Mouse (Mus musculus): ENCODE measurements around the gene Atp1a1. TPM values are rescaled to one million over a fixed set of nuclear protein-coding genes. Genes with fewer than 3 reads are reported as not detected.
A peak's percentile ranks its signal among the peaks of the same experiment; 100 is the strongest.

Gene Atp1a1
- polyA plus RNA-seq, 1 experiment from 2014 or later: 434 TPM

- no peak overlapping the region for H3K4me3 ChIP-seq (ENCODE audit: low read depth, low read length)
- H3K27ac ChIP-seq (ENCODE audit: low read depth, low read length): no peak overlapping the region
- no peaks in the 10 kb centered on the region for H3K27me3 ChIP-seq (ENCODE audit: control insufficient read depth, insufficient read depth, low read length)
- H3K4me2 ChIP-seq: no peak overlapping the region
- ATAC-seq (replicated peaks; ENCODE audit: insufficient number of reproducible peaks, low FRiP score, low TSS enrichment): no peak; the same call in 1 of the 2 replicates
- H3K9ac ChIP-seq (ENCODE audit: low read depth, low read length): no peak overlapping the region
- H3K9me3 ChIP-seq (replicated peaks; ENCODE audit: control insufficient read depth, low read length): no peaks in the 10 kb centered on the region
- peaks cover 19% of the 10 kb centered on the region for H3K4me1 ChIP-seq (ENCODE audit: control insufficient read depth, insufficient read depth, low read length)
- WGBS (ENCODE audit: insufficient replicate concordance): 82% methylated on average over 3 of the region's 3 CpGs
- H3K36me3 ChIP-seq (ENCODE audit: control insufficient read depth, insufficient read depth, low read length): peaks cover 32% of the 10 kb centered on the region
Observed at GRCm38 (mm10) chr3:101574463-101575193, 29.9 kb downstream of the Atp1a1 start.

GRCm38 (mm10) chr3:101572991-101573390 is 31.5 kb downstream of the Atp1a1 start:
- peaks cover 19% of the 10 kb centered on the region for H3K4me1 ChIP-seq (ENCODE audit: control insufficient read depth, insufficient read depth, low read length)
- H3K27ac ChIP-seq (ENCODE audit: low read depth, low read length): peak overlapping the region; percentile 52; the same call in 1 of the 2 replicates
- 64% methylated on average over 5 of the region's 5 CpGs for WGBS (ENCODE audit: insufficient replicate concordance)
- no peak overlapping the region for H3K4me3 ChIP-seq (ENCODE audit: low read depth, low read length)
- peaks cover 17% of the 10 kb centered on the region for H3K36me3 ChIP-seq (ENCODE audit: control insufficient read depth, insufficient read depth, low read length)
- H3K9ac ChIP-seq (ENCODE audit: low read depth, low read length): no peak overlapping the region
- no peak overlapping the region for H3K4me2 ChIP-seq
- no peak for ATAC-seq (replicated peaks; ENCODE audit: insufficient number of reproducible peaks, low FRiP score, low TSS enrichment)
- H3K9me3 ChIP-seq (replicated peaks; ENCODE audit: control insufficient read depth, low read length): no peaks in the 10 kb centered on the region
- no peaks in the 10 kb centered on the region for H3K27me3 ChIP-seq (ENCODE audit: control insufficient read depth, insufficient read depth, low read length)

- WGBS (ENCODE audit: insufficient replicate concordance): 51% methylated on average over 7 of the region's 7 CpGs
- H3K27ac ChIP-seq (ENCODE audit: low read depth, low read length): peak overlapping the region; percentile 52; the same call in 1 of the 2 replicates
- ATAC-seq (replicated peaks; ENCODE audit: insufficient number of reproducible peaks, low FRiP score, low TSS enrichment): no peak
Observed at GRCm38 (mm10) chr3:101572174-101572626, 32.3 kb downstream of the Atp1a1 start.

GRCm38 (mm10) chr3:101571515-101572130 is 32.9 kb downstream of the Atp1a1 start:
- Histone ChIP-seq H3K4me1 (ENCODE audit: control insufficient read depth, insufficient read depth, low read length) (peaks cover 19% of the 10 kb centered on the region), H3K27ac (ENCODE audit: low read depth, low read length) (no peak overlapping the region), H3K36me3 (ENCODE audit: control insufficient read depth, insufficient read depth, low read length) (peaks cover 7% of the 10 kb centered on the region), H3K4me2 (no peak overlapping the region), H3K9ac (ENCODE audit: low read depth, low read length) (no peak overlapping the region), H3K4me3 (ENCODE audit: low read depth, low read length) (no peak overlapping the region), H3K27me3 (ENCODE audit: control insufficient read depth, insufficient read depth, low read length) (no peaks in the 10 kb centered on the region), H3K9me3 (replicated peaks; ENCODE audit: control insufficient read depth, low read length) (no peaks in the 10 kb centered on the region)
- no peak for ATAC-seq (replicated peaks; ENCODE audit: insufficient number of reproducible peaks, low FRiP score, low TSS enrichment)
- WGBS (ENCODE audit: insufficient replicate concordance): 79% methylated on average over 8 of the region's 8 CpGs

More at GRCm38 (mm10) chr3:101572174-101572626, 32.3 kb downstream of the Atp1a1 start:
- no peak overlapping the region for H3K4me2 ChIP-seq
- H3K4me3 ChIP-seq (ENCODE audit: low read depth, low read length): no peak overlapping the region
- peaks cover 19% of the 10 kb centered on the region for H3K4me1 ChIP-seq (ENCODE audit: control insufficient read depth, insufficient read depth, low read length)
- no peak overlapping the region for H3K9ac ChIP-seq (ENCODE audit: low read depth, low read length)
- H3K9me3 ChIP-seq (replicated peaks; ENCODE audit: control insufficient read depth, low read length): no peaks in the 10 kb centered on the region
- peaks cover 13% of the 10 kb centered on the region for H3K36me3 ChIP-seq (ENCODE audit: control insufficient read depth, insufficient read depth, low read length)
- no peaks in the 10 kb centered on the region for H3K27me3 ChIP-seq (ENCODE audit: control insufficient read depth, insufficient read depth, low read length)

- Histone ChIP-seq H3K4me3 (ENCODE audit: low read depth, low read length) (no peak overlapping the region), H3K27ac (ENCODE audit: low read depth, low read length) (no peak overlapping the region), H3K27me3 (ENCODE audit: control insufficient read depth, insufficient read depth, low read length) (no peaks in the 10 kb centered on the region), H3K36me3 (ENCODE audit: control insufficient read depth, insufficient read depth, low read length) (0 out of 2 replicates have a peak, but pooled peaks cover 2% of the 10 kb centered on the region), H3K9ac (ENCODE audit: low read depth, low read length) (no peak overlapping the region), H3K4me2 (no peak overlapping the region), H3K4me1 (ENCODE audit: control insufficient read depth, insufficient read depth, low read length) (peaks cover 19% of the 10 kb centered on the region), H3K9me3 (replicated peaks; ENCODE audit: control insufficient read depth, low read length) (no peaks in the 10 kb centered on the region)
- WGBS (ENCODE audit: insufficient replicate concordance): 80% methylated on average over 6 of the region's 6 CpGs
- ATAC-seq (replicated peaks; ENCODE audit: insufficient number of reproducible peaks, low FRiP score, low TSS enrichment): no peak
Observed at GRCm38 (mm10) chr3:101570747-101571514, 33.6 kb downstream of the Atp1a1 start.

GRCm38 (mm10) chr3:101570246-101570645 is 34.2 kb downstream of the Atp1a1 start:
- no peaks in the 10 kb centered on the region for H3K27me3 ChIP-seq (ENCODE audit: control insufficient read depth, insufficient read depth, low read length)
- no peak overlapping the region for H3K27ac ChIP-seq (ENCODE audit: low read depth, low read length)
- WGBS (ENCODE audit: insufficient replicate concordance): 83% methylated on average over 3 of the region's 3 CpGs
- no peaks in the 10 kb centered on the region for H3K36me3 ChIP-seq (ENCODE audit: control insufficient read depth, insufficient read depth, low read length)
- no peak overlapping the region for H3K9ac ChIP-seq (ENCODE audit: low read depth, low read length)
- H3K4me2 ChIP-seq: no peak overlapping the region
- ATAC-seq (replicated peaks; ENCODE audit: insufficient number of reproducible peaks, low FRiP score, low TSS enrichment): no peak
- no peak overlapping the region for H3K4me3 ChIP-seq (ENCODE audit: low read depth, low read length)
- H3K9me3 ChIP-seq (replicated peaks; ENCODE audit: control insufficient read depth, low read length): no peaks in the 10 kb centered on the region
- peaks cover 16% of the 10 kb centered on the region for H3K4me1 ChIP-seq (ENCODE audit: control insufficient read depth, insufficient read depth, low read length)

- Histone ChIP-seq H3K27me3 (ENCODE audit: control insufficient read depth, insufficient read depth, low read length) (no peaks in the 10 kb centered on the region), H3K9ac (ENCODE audit: low read depth, low read length) (no peak overlapping the region), H3K4me1 (ENCODE audit: control insufficient read depth, insufficient read depth, low read length) (peaks cover 13% of the 10 kb centered on the region; the same call in 1 of the 2 replicates), H3K4me2 (no peak overlapping the region), H3K36me3 (ENCODE audit: control insufficient read depth, insufficient read depth, low read length) (no peaks in the 10 kb centered on the region), H3K4me3 (ENCODE audit: low read depth, low read length) (no peak overlapping the region), H3K9me3 (replicated peaks; ENCODE audit: control insufficient read depth, low read length) (no peaks in the 10 kb centered on the region), H3K27ac (ENCODE audit: low read depth, low read length) (no peak overlapping the region)
- no peak for ATAC-seq (replicated peaks; ENCODE audit: insufficient number of reproducible peaks, low FRiP score, low TSS enrichment)
- WGBS (ENCODE audit: insufficient replicate concordance): 79% methylated on average over 4 of the region's 4 CpGs
Observed at GRCm38 (mm10) chr3:101568627-101569026, 35.9 kb downstream of the Atp1a1 start.

- ATAC-seq (replicated peaks; ENCODE audit: insufficient number of reproducible peaks, low FRiP score, low TSS enrichment): no peak
- H3K4me2 ChIP-seq: no peak overlapping the region
- H3K36me3 ChIP-seq (ENCODE audit: control insufficient read depth, insufficient read depth, low read length): no peaks in the 10 kb centered on the region
- no peak overlapping the region for H3K27ac ChIP-seq (ENCODE audit: low read depth, low read length)
- H3K4me1 ChIP-seq (ENCODE audit: control insufficient read depth, insufficient read depth, low read length): peaks cover 16% of the 10 kb centered on the region
- H3K9me3 ChIP-seq (replicated peaks; ENCODE audit: control insufficient read depth, low read length): no peaks in the 10 kb centered on the region
- H3K27me3 ChIP-seq (ENCODE audit: control insufficient read depth, insufficient read depth, low read length): no peaks in the 10 kb centered on the region
- 95% methylated on average over 2 of the region's 2 CpGs for WGBS (ENCODE audit: insufficient replicate concordance)
- no peak overlapping the region for H3K9ac ChIP-seq (ENCODE audit: low read depth, low read length)
- no peak overlapping the region for H3K4me3 ChIP-seq (ENCODE audit: low read depth, low read length)
Observed at GRCm38 (mm10) chr3:101564011-101564410, 40.5 kb downstream of the Atp1a1 start.

Measured in heart, embryonic 11.5 days (tissue).